Mouse (Mus musculus): ENCODE results near the gene Rnf24. TPM values are rescaled to one million over a fixed set of nuclear protein-coding genes. Genes with fewer than 3 reads are reported as not detected.
"Not testable (repeated sequence)": the region's sequence is repeated elsewhere in the genome, so short reads cannot be mapped to it uniquely, and the experiment has no call there.

Gene Rnf24
- polyA plus RNA-seq, 1 experiment from 2014 or later, result 14.9 TPM

- ATAC-seq (ENCODE audit: low FRiP score), result no peak
- Histone ChIP-seq H3K9me3 (replicated peaks) (no peaks in the 10 kb centered on the region), H3K27me3 (replicated peaks) (no peaks in the 10 kb centered on the region), H3K4me1 (no peaks in the 10 kb centered on the region), H3K27ac (replicated peaks) (no peak overlapping the region), H3K4me3 (replicated peaks) (no peak overlapping the region), H3K36me3 (peaks cover 52% of the 10 kb centered on the region), H3K4me2 (no peak overlapping the region), H3K9ac (replicated peaks) (no peak overlapping the region)
Observed at GRCm38 (mm10) chr2:131301635-131302034, 51.1 kb downstream of the Rnf24 start.

DNA sequence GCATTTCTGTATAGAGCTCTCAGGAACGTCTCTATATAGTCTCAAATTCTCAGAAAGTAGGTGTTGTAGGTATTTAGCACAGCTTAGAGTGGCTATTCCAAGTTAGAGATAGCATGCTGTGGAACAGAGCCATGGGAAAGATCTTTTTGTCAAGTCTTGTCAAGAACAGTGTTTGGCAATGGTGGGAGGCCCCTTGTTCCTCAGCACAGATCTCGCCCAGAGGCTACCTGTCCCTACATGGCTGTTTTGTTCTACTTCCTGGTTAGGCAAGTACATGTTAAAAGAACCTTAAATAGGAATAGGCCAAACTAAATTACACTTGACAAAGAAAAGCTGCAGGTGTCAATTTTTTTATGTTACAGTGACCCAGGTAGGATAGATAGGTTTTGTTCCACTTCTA lies 52.2 kb downstream of the Rnf24 start:
- no peaks in the 10 kb centered on the region for H3K9me3 ChIP-seq (replicated peaks)
- peaks cover 62% of the 10 kb centered on the region for H3K36me3 ChIP-seq
- no peak overlapping the region for H3K4me2 ChIP-seq
- no peak overlapping the region for H3K9ac ChIP-seq (replicated peaks)
- no peak for ATAC-seq (ENCODE audit: low FRiP score)
- no peaks in the 10 kb centered on the region for H3K27me3 ChIP-seq (replicated peaks)
- H3K4me1 ChIP-seq, result no peaks in the 10 kb centered on the region
- WGBS, result 91% methylated on average over 2 of the region's 2 CpGs
- no peak overlapping the region for H3K27ac ChIP-seq (replicated peaks)
- H3K4me3 ChIP-seq (replicated peaks), result no peak overlapping the region

DNA sequence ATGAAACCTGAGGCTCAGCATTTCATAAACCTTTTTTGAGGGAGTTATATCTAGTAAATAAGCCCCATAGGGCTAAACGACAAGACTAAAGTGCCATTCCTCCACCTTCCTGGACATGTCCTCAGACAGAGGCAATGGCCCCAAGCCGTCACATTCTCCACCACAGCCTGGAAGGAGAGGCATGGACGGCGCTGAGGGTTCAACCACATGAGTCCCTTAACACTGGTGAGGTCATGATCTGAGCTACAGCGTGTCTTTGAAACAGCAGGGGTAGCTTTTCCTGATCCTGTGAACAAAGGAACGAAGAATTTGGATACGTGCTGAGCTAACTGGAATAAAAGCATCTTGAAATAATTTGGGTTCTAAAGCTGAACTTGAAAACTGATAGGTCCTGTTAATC lies 54.0 kb downstream of the Rnf24 start:
- not testable (repeated sequence) for ATAC-seq (ENCODE audit: low FRiP score); H3K4me2 ChIP-seq; H3K9ac ChIP-seq (replicated peaks); H3K9me3 ChIP-seq (replicated peaks); H3K4me1 ChIP-seq; H3K27ac ChIP-seq (replicated peaks); H3K27me3 ChIP-seq (replicated peaks); H3K4me3 ChIP-seq (replicated peaks)
- 74% methylated on average over 7 of the region's 7 CpGs for WGBS
- H3K36me3 ChIP-seq, result peaks cover 61% of the 10 kb centered on the region

DNA sequence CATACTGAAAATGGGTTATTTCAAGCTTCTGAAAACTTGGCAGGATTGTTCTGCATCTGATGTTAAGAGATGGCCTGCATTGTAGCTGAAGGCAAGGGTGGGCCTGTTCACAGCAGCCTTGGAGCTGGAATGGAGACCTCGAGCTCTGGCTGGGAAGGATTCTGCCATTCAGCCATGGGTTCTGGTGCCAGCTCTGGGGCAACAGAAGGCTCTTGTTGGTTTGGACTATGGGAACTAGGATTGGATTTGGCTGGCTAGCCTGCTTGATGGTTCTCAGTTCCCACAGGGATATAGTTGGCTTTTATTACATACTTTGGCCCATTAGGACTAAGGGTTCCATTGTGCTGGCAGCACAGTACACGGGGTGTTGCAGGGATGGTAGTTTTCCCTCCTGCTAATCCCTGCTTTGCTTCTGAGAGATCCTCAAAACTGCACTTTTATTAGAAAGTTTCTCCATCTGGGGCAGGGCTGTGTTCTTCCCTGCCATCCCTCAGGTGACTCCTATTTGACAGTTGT lies 55.9 kb downstream of the Rnf24 start:
- H3K4me3 ChIP-seq (replicated peaks), result no peak overlapping the region
- H3K9ac ChIP-seq (replicated peaks), result no peak overlapping the region
- H3K27me3 ChIP-seq (replicated peaks), result no peaks in the 10 kb centered on the region
- ATAC-seq (ENCODE audit: low FRiP score), result no peak
- H3K4me1 ChIP-seq, result no peaks in the 10 kb centered on the region
- H3K36me3 ChIP-seq, result peaks cover 57% of the 10 kb centered on the region
- H3K9me3 ChIP-seq (replicated peaks), result no peaks in the 10 kb centered on the region
- H3K27ac ChIP-seq (replicated peaks), result no peak overlapping the region
- no peak overlapping the region for H3K4me2 ChIP-seq
- WGBS, result 76% methylated on average over 2 of the region's 2 CpGs

DNA sequence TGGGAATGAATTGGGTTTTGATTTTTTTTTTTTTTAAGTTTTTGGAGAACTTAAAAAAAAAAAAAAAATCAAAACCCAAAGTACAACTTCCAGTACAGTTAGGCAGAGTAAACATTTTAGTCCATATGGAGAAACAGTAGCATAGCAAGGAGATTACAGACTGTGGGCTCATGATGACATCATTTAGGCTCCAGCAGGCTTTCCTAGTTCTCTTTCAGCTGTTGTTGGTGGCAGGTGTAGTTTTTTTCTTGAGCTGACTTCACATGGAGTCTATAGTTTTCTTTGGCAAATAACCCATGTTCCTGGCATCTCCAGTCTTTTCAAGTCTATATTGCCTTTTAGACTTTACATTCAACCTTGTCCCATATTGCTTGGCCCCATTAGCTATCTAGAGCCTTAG lies 62.0 kb downstream of the Rnf24 start:
- H3K36me3 ChIP-seq, result peaks cover 40% of the 10 kb centered on the region
- H3K27ac ChIP-seq (replicated peaks), result no peak overlapping the region
- H3K27me3 ChIP-seq (replicated peaks), result no peaks in the 10 kb centered on the region
- no peaks in the 10 kb centered on the region for H3K4me1 ChIP-seq
- no peak overlapping the region for H3K4me3 ChIP-seq (replicated peaks)
- H3K9ac ChIP-seq (replicated peaks), result no peak overlapping the region
- H3K9me3 ChIP-seq (replicated peaks), result no peaks in the 10 kb centered on the region
- no peak overlapping the region for H3K4me2 ChIP-seq
- no peak for ATAC-seq (ENCODE audit: low FRiP score)

- Histone ChIP-seq H3K36me3 (peaks cover 23% of the 10 kb centered on the region), H3K4me2 (no peak overlapping the region), H3K27me3 (replicated peaks) (no peaks in the 10 kb centered on the region), H3K4me3 (replicated peaks) (no peak overlapping the region), H3K9ac (replicated peaks) (no peak overlapping the region), H3K27ac (replicated peaks) (no peak overlapping the region), H3K9me3 (replicated peaks) (no peaks in the 10 kb centered on the region), H3K4me1 (no peaks in the 10 kb centered on the region)
- ATAC-seq (ENCODE audit: low FRiP score), result no peak
- 96% methylated on average over 1 of the region's 1 CpGs for WGBS
Observed at GRCm38 (mm10) chr2:131286276-131286675, 66.4 kb downstream of the Rnf24 start.

DNA sequence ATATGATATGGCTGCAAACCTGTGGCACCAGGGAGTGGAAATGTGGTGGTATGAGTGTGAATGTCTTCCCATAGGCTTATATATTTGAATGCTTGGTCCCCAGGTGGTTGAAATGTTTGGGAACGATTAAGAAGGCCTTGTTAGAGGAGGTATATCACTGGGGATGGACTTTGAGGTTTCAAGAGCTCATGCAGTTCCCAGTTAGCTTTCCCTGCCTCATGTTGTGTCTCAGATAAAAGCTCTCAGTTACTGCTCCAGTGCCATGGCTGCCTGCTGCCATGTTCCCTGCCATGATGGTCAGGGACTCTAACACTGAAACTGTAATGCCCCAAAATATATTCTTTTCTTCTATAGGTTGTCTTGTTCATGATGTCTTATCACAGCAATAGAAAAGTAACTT lies 71.1 kb downstream of the Rnf24 start:
- WGBS, result 86% methylated on average over 1 of the region's 1 CpGs
- no peak for ATAC-seq (ENCODE audit: low FRiP score)
- no peaks in the 10 kb centered on the region for H3K9me3 ChIP-seq (replicated peaks)
- no peak overlapping the region for H3K9ac ChIP-seq (replicated peaks)
- no peak overlapping the region for H3K4me3 ChIP-seq (replicated peaks)
- H3K4me2 ChIP-seq, result no peak overlapping the region
- peaks cover 38% of the 10 kb centered on the region for H3K36me3 ChIP-seq
- no peaks in the 10 kb centered on the region for H3K27me3 ChIP-seq (replicated peaks)
- no peaks in the 10 kb centered on the region for H3K4me1 ChIP-seq
- no peak overlapping the region for H3K27ac ChIP-seq (replicated peaks)

DNA sequence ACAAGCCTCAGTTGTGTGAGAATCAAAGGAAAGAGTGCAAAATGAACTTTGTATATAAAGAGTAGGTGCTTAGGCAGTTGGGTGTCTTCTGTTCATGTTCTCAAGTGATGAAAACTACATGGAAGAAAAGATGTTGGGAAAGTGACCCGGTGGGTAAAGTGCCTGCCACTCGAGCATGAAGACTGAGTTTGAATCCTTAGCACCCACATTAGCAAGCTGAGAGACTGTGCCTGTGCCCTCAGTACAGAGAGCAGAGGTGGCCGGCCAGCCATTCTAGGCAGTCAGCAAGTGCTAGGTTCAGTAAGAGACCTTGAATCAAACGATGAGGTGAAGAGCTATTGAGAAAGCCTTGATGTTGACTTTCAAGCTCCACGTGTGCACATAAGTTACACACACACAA lies 76.0 kb downstream of the Rnf24 start:
- H3K27ac ChIP-seq (replicated peaks), result no peak overlapping the region
- ATAC-seq (ENCODE audit: low FRiP score), result no peak
- 97% methylated on average over 5 of the region's 5 CpGs for WGBS
- peaks cover 52% of the 10 kb centered on the region for H3K36me3 ChIP-seq
- H3K4me2 ChIP-seq, result no peak overlapping the region
- no peaks in the 10 kb centered on the region for H3K4me1 ChIP-seq
- no peak overlapping the region for H3K4me3 ChIP-seq (replicated peaks)
- H3K27me3 ChIP-seq (replicated peaks), result no peaks in the 10 kb centered on the region
- H3K9ac ChIP-seq (replicated peaks), result no peak overlapping the region
- H3K9me3 ChIP-seq (replicated peaks), result no peaks in the 10 kb centered on the region

DNA sequence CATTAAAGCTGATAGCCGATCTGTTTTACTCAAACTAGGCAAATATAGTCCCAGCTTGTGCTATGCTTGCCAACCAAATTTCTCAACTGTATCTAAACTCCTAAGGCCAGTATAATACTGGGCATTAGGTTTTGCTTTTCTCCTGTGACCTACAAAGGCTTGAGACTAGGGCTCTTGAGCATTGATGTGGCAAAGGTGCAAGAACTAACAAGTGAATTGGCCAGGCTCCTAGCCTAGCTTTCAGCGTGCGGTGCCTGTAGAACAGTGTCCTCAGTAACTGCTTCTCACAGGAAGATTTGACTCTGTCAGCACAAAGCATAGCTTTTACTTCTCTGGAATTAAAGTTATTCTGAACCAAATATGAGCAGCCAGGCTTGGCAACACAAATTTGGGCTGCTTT lies 77.2 kb downstream of the Rnf24 start:
- H3K27me3 ChIP-seq (replicated peaks), result no peaks in the 10 kb centered on the region
- H3K36me3 ChIP-seq, result peaks cover 45% of the 10 kb centered on the region
- 93% methylated on average over 3 of the region's 3 CpGs for WGBS
- H3K4me2 ChIP-seq, result no peak overlapping the region
- no peak overlapping the region for H3K9ac ChIP-seq (replicated peaks)
- ATAC-seq (ENCODE audit: low FRiP score), result no peak
- H3K4me1 ChIP-seq, result no peaks in the 10 kb centered on the region
- no peak overlapping the region for H3K4me3 ChIP-seq (replicated peaks)
- H3K9me3 ChIP-seq (replicated peaks), result no peaks in the 10 kb centered on the region
- no peak overlapping the region for H3K27ac ChIP-seq (replicated peaks)

GRCm38 (mm10) chr2:131265056-131265455 lies 87.6 kb downstream of the Rnf24 start:
- Histone ChIP-seq H3K4me2 (no peak overlapping the region), H3K27me3 (replicated peaks) (no peaks in the 10 kb centered on the region), H3K4me3 (replicated peaks) (no peak overlapping the region), H3K27ac (replicated peaks) (no peak overlapping the region), H3K4me1 (peaks cover 33% of the 10 kb centered on the region), H3K9me3 (replicated peaks) (no peaks in the 10 kb centered on the region), H3K36me3 (no peaks in the 10 kb centered on the region), H3K9ac (replicated peaks) (no peak overlapping the region)
- 90% methylated on average over 2 of the region's 2 CpGs for WGBS
- no peak for ATAC-seq (ENCODE audit: low FRiP score)

- 60% methylated on average over 6 of the region's 6 CpGs for WGBS
- H3K27ac ChIP-seq (replicated peaks), result no peak overlapping the region
- H3K9me3 ChIP-seq (replicated peaks), result no peaks in the 10 kb centered on the region
- H3K4me1 ChIP-seq, result peaks cover 33% of the 10 kb centered on the region
- peak overlapping the region; percentile 65 for H3K4me3 ChIP-seq (replicated peaks)
- no peaks in the 10 kb centered on the region for H3K27me3 ChIP-seq (replicated peaks)
- H3K9ac ChIP-seq (replicated peaks), result no peak overlapping the region
- H3K4me2 ChIP-seq, result peak overlapping the region; percentile 80
- ATAC-seq (ENCODE audit: low FRiP score), result no peak
- H3K36me3 ChIP-seq, result no peaks in the 10 kb centered on the region
Observed at GRCm38 (mm10) chr2:131264027-131264426, 88.7 kb downstream of the Rnf24 start.

DNA sequence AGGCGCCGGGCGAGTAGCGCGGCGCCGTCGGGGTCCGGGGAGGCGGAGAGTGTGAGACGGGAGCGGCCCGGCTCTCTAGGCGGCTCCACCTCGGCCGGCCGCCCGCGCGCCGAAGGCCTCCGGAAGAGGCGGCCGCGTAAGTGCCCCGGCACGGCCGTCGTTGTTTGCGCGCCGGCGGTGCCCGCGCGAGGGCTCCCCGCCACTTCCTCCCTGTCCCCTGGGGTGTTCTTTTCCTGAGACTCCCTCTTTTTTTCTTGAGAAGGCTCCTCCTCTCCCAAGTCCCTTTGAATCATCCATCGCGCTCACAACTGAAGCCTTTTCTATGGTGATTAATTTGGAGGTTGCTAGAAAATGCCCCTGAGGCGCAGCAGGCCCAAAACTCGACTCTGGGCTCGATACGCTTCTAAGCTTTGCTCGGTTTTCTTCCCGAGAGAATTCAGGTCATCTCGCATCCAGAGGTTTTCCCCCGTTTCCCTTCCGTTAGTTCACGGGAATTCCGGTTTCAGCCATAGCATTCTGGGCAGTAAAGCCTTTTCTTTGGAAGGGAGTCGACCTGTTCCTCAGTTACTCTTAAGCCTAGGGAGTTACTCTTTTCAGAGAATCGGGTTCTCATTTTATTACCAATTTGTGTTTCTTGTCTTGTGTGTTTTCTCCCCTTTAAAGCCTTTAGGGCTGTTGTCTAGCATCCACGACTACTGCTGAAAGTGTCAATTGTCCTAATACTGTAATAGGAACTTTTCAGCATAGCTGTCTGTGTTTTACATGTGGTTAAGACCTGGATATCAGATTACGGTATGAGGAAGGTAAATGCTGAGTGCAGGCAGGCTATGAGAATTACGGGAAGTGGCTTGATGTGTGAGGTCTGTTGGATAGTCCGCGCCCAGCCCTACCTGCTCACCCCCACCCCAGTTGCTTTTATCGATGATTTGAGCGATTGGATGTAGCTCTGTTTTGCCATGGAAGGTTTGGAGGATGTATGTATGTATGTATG lies 89.7 kb downstream of the Rnf24 start:
- no peaks in the 10 kb centered on the region for H3K27me3 ChIP-seq (replicated peaks)
- H3K9ac ChIP-seq (replicated peaks), result peak overlapping the region; percentile 77
- ATAC-seq (ENCODE audit: low FRiP score), result peak; percentile 75
- peak overlapping the region; percentile 96 for H3K27ac ChIP-seq (replicated peaks)
- H3K4me3 ChIP-seq (replicated peaks), result peak overlapping the region; percentile 65
- WGBS, result under 1% methylated on average over 52 of the region's 59 CpGs
- H3K4me2 ChIP-seq, result peak overlapping the region; percentile 80
- H3K36me3 ChIP-seq, result no peaks in the 10 kb centered on the region
- H3K9me3 ChIP-seq (replicated peaks), result no peaks in the 10 kb centered on the region
- H3K4me1 ChIP-seq, result peaks cover 33% of the 10 kb centered on the region
